In genomic region chr1:151699363-151699762, GRCm38 (mm10) we compare ENCODE assay signal across 15 mouse cellular contexts. TPM values are rescaled to one million over a fixed set of nuclear protein-coding genes. Genes with fewer than 3 reads are reported as not detected.
A peak's percentile ranks its signal among the peaks of the same experiment; 100 is the strongest.
DNase-seq lines count a peak whose midpoint lies in the region; ATAC-seq and TF ChIP-seq lines count a peak whose summit lies in the region.
"Had no signal": no experiment of that assay in that cellular context is flagged by ENCODE, and none has a peak within 500 bp of the region (broad histone marks: within the 10 kb centered on the region; RNA-seq: fewer than 3 reads in every experiment).

No protein-coding gene starts in this region.

- H3K27me3 ChIP-seq in forebrain, embryonic 13.5 days: no peaks in the 10 kb centered on the region
- H3K27me3 ChIP-seq in forebrain, embryonic 10.5 days (ENCODE audit: poor library complexity, severe bottlenecking): no peaks in the 10 kb centered on the region
- H3K27me3 ChIP-seq in testis, adult 2 months (ENCODE audit: control insufficient read depth, insufficient read depth, low read length): no peaks in the 10 kb centered on the region

- TF ChIP-seq CTCF in testis, adult 2 months (IDR thresholded peaks at IDR 0.05; ENCODE audit: control insufficient read depth, insufficient read depth, insufficient replicate concordance, low read depth, low read length): no peak

- no peak overlapping the region for H3K4me3 ChIP-seq in forebrain, embryonic 13.5 days
- no peak overlapping the region for H3K4me3 ChIP-seq in forebrain, embryonic 10.5 days
- no peak overlapping the region for H3K4me3 ChIP-seq in testis, adult 2 months (ENCODE audit: control insufficient read depth, low read depth, low read length)
- H3K4me3 ChIP-seq: heart, embryonic 10.5 days; layer of hippocampus, adult 2 months had no signal

- no peaks in the 10 kb centered on the region for H3K9me3 ChIP-seq in forebrain, embryonic 13.5 days (replicated peaks)
- H3K9me3 ChIP-seq in forebrain, embryonic 10.5 days: no peaks in the 10 kb centered on the region
- H3K9me3 ChIP-seq: heart, embryonic 10.5 days had no signal

- no peak for TF ChIP-seq POLR2A in testis, adult 2 months (IDR thresholded peaks at IDR 0.05; ENCODE audit: control insufficient read depth, low read depth, low read length)

- 83% methylated on average over 7 of the region's 7 CpGs for WGBS in forebrain, embryonic 13.5 days
- WGBS in forebrain, embryonic 10.5 days: 91% methylated on average over 7 of the region's 7 CpGs

- H3K36me3 ChIP-seq in forebrain, embryonic 13.5 days (ENCODE audit: poor library complexity, severe bottlenecking): no peaks in the 10 kb centered on the region
- no peaks in the 10 kb centered on the region for H3K36me3 ChIP-seq in forebrain, embryonic 10.5 days (replicated peaks)
- no peaks in the 10 kb centered on the region for H3K36me3 ChIP-seq in testis, adult 2 months (ENCODE audit: control insufficient read depth, insufficient read depth, low read length)
- H3K36me3 ChIP-seq: heart, embryonic 10.5 days had no signal

- no peaks in the 10 kb centered on the region for H3K4me1 ChIP-seq in forebrain, embryonic 13.5 days
- no peaks in the 10 kb centered on the region for H3K4me1 ChIP-seq in forebrain, embryonic 10.5 days
- H3K4me1 ChIP-seq in testis, adult 2 months (ENCODE audit: control insufficient read depth, insufficient read depth, low read length): no peaks in the 10 kb centered on the region

- no peak overlapping the region for H3K9ac ChIP-seq in forebrain, embryonic 13.5 days

- no peak overlapping the region for H3K27ac ChIP-seq in forebrain, embryonic 13.5 days
- H3K27ac ChIP-seq in forebrain, embryonic 10.5 days: no peak overlapping the region
- peak overlapping the region; percentile 43; the same call in 1 of the 2 replicates for H3K27ac ChIP-seq in testis, adult 2 months (ENCODE audit: control insufficient read depth, insufficient read depth, low read depth, low read length)
- H3K27ac ChIP-seq: heart, embryonic 10.5 days; layer of hippocampus, adult 2 months had no signal

- H3K4me2 ChIP-seq in forebrain, embryonic 13.5 days: no peak overlapping the region

- peak; percentile 33; the same call in 1 of the 2 replicates for ATAC-seq in forebrain, embryonic 13.5 days

- DNase-seq in forebrain, embryonic 10.5 days (ENCODE audit: extremely low spot score, low spot score): no peak
- DNase-seq in kidney, postnatal 25 days: peak; percentile 38 to 60
- DNase-seq in kidney, postnatal 14 days: no peak
- no peak for DNase-seq in testis, postnatal 10 days (ENCODE audit: low spot score)
- DNase-seq in testis, postnatal 14 days (ENCODE audit: low spot score): peak; percentile 45
- DNase-seq in thymus, postnatal 25 days: no peak
- DNase-seq: cerebellum, adult 11-12 months; embryo, embryonic 11 days; heart, postnatal 4 days; lung, adult 2 months; right cerebral cortex, postnatal 14 days had no signal

RNA-seq across cellular contexts. Expression of gene Edem3, which starts 55.8 kb away (rescaled TPM):
- 13.4 and 14.4 TPM in 2 replicates for polyA plus RNA-seq in forebrain, embryonic 13.5 days (2015; fragmentation: Nextera tagmentation; extraction: Ambion mirVana)
- polyA plus RNA-seq in forebrain, embryonic 10.5 days (2016; fragmentation: Nextera tagmentation; extraction: Ambion mirVana): 14.4 and 14.8 TPM in 2 replicates
- polyA plus RNA-seq in testis, adult 2 months (2012; rRNA removed): 3.0 and 3.6 TPM in 2 replicates

Comparison
In these comparisons a context has a peak if more than half of its experiments do, and no peak if none do; other contexts are left out.
1. DNase-seq: peak in kidney, postnatal 25 days (2 of 2) and testis, postnatal 14 days (single experiment); none in forebrain, embryonic 10.5 days (single experiment), kidney, postnatal 14 days (single experiment), testis, postnatal 10 days (single experiment) and thymus, postnatal 25 days (single experiment).